Mouse (Mus musculus): ENCODE data around the gene Tubb2b.

DNA sequence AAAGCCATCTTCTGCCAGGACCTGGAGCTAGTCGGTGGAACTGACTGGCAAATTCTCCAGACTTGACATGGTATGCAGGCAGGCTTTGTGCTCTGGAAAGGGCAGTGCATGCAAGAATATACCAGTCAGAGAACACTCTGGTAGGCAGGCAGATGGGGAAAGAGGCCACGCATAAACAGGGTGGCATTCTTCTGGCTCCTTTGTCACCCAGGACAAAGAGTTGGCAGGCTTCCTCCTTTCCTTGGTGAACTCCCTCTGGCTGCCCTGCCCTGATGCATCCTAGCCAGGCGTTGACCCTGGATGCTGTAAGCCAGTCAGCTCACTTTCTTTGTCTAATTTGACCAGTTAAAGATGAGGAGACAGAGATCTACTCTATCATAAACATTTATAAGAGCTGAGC, 33.2 kb downstream of the Tubb2b start:
- TF ChIP-seq CTCF (IDR thresholded peaks at IDR 0.05; ENCODE audit: low read depth) (no peak), EP300 (optimal IDR thresholded peaks at IDR 0.05) (no peak)

Data from stomach, postnatal 0 days (tissue).